Mouse (Mus musculus) forebrain, embryonic 13.5 days (tissue): ENCODE measurements at regions not wholly inside any gene's neighbourhood (a gene's known extent, or its start where the extent isn't known, plus 50 kb on each side); places are given as distances from the start of the nearest gene placed in this dataset.

Source experiments
- ATAC-seq: fragments of 200-750 bp; cut with Nextera tagmentation; 2 replicates; pipeline ENCODE4 v1.8.0; 2017
- H3K27ac ChIP-seq: fragments of 300-500 bp; sonication (generic); 2 replicates; pipeline ENCODE4 v1.5.1; 2015; ENCODE audit warnings: inconsistent platforms, mild to moderate bottlenecking, moderate library complexity
- H3K27me3 ChIP-seq: fragments of 300-500 bp; sonication (generic); 2 replicates; pipeline ENCODE4 v1.6.1; 2015; ENCODE audit warnings: mild to moderate bottlenecking, inconsistent platforms
- H3K36me3 ChIP-seq: fragments of 300-500 bp; sonication (generic); 2 replicates; pipeline ENCODE4 v1.6.1; 2015; ENCODE audit warnings: mild to moderate bottlenecking, inconsistent platforms; ENCODE audit not compliant: poor library complexity, severe bottlenecking
- H3K4me1 ChIP-seq: fragments of 300-500 bp; sonication (generic); 2 replicates; pipeline ENCODE4 v1.6.1; 2015; ENCODE audit warnings: inconsistent platforms
- H3K4me2 ChIP-seq: fragments of 300-500 bp; sonication (generic); 2 replicates; pipeline ENCODE4 v1.6.1; 2015; ENCODE audit warnings: inconsistent platforms, mild to moderate bottlenecking, moderate library complexity
- H3K4me3 ChIP-seq: fragments of 300-500 bp; sonication (generic); 2 replicates; pipeline ENCODE4 v1.5.1; 2015; ENCODE audit warnings: mild to moderate bottlenecking, inconsistent platforms
- H3K9ac ChIP-seq: fragments of 300-500 bp; sonication (generic); 2 replicates; pipeline ENCODE4 v1.6.1; 2015; ENCODE audit warnings: mild to moderate bottlenecking, inconsistent platforms
- H3K9me3 ChIP-seq: fragments of 300-500 bp; sonication (generic); replicated peaks from 2 replicates; pipeline ENCODE4 v1.6.1; 2016; ENCODE audit warnings: inconsistent platforms
- WGBS: fragments of 180-500 bp; shearing (Covaris S2); methylation state at CpG from one replicate; pipeline ENCODE4 v1.1.7; 2015; 5-methylcytosine and 5-hydroxymethylcytosine counted together

DNA sequence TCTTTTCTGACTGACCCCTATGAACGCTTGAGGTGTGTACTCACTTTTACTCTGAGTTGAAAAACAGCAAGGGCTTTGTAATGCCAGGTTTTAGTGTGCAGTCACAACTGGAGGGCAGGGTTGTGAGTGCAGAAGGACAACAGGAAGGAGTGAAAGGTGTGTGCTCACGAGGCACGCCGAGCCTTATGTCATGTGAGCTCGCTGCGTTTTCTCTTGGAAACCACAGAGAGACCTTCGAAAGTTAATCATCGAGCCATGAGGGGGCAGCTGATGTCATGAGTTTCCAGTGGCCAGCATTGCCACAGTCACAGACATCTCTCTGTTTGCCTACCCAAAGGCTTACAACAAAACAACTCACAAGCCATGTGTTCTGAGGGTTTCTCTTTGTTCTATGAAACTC, 70.0 kb upstream of the Tut7 start:
- Histone ChIP-seq H3K9ac (no peak overlapping the region), H3K36me3 (no peaks in the 10 kb centered on the region), H3K9me3 (no peaks in the 10 kb centered on the region), H3K4me3 (no peak overlapping the region), H3K27me3 (no peaks in the 10 kb centered on the region), H3K4me2 (no peak overlapping the region), H3K27ac (no peak overlapping the region), H3K4me1 (peaks cover 24% of the 10 kb centered on the region)
- no peak for ATAC-seq
- 80% methylated on average over 8 of the region's 8 CpGs for WGBS

- H3K36me3 ChIP-seq, result no peaks in the 10 kb centered on the region
- H3K9me3 ChIP-seq, result no peaks in the 10 kb centered on the region
- no peak for ATAC-seq
- 50% methylated on average over 9 of the region's 9 CpGs for WGBS
- no peak overlapping the region for H3K27ac ChIP-seq
- no peaks in the 10 kb centered on the region for H3K27me3 ChIP-seq
- H3K4me1 ChIP-seq, result peaks cover 24% of the 10 kb centered on the region
- H3K4me2 ChIP-seq, result no peak overlapping the region
- no peak overlapping the region for H3K4me3 ChIP-seq
- H3K9ac ChIP-seq, result no peak overlapping the region
Observed at GRCm38 (mm10) chr13:59892340-59892739, 69.4 kb upstream of the Tut7 start.

DNA sequence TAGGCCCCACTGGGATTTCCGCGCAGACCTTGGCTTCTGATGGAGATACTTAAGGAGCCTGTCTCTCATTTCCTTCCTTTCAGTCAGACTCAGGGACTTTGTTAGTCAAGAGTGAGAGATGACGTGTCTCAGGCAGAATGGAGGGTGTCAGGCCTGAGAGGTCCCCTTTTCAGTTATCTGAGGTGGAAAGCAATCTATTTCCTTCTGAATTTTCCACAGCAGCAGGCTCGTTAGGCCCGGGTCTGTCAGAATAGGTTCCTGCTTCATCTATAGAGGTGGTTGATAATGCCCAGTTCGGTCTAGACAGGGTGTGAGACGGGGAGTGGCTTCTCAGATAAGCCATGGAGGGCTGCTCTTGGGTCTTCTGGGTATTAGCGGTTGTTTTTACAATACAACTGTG, 68.8 kb upstream of the Tut7 start:
- 37% methylated on average over 8 of the region's 8 CpGs for WGBS
- no peaks in the 10 kb centered on the region for H3K27me3 ChIP-seq
- H3K4me2 ChIP-seq, result no peak overlapping the region
- H3K27ac ChIP-seq, result no peak overlapping the region
- peaks cover 3% of the 10 kb centered on the region; the same call in 1 of the 2 replicates for H3K9me3 ChIP-seq
- ATAC-seq, result peak; percentile 54; the same call in 1 of the 2 replicates
- no peaks in the 10 kb centered on the region for H3K36me3 ChIP-seq
- no peak overlapping the region for H3K4me3 ChIP-seq
- peaks cover 24% of the 10 kb centered on the region for H3K4me1 ChIP-seq
- H3K9ac ChIP-seq, result no peak overlapping the region

- 18% methylated on average over 10 of the region's 10 CpGs for WGBS
- Histone ChIP-seq H3K4me3 (no peak overlapping the region), H3K9ac (no peak overlapping the region), H3K36me3 (no peaks in the 10 kb centered on the region), H3K27ac (no peak overlapping the region), H3K4me1 (peaks cover 24% of the 10 kb centered on the region), H3K4me2 (no peak overlapping the region), H3K27me3 (no peaks in the 10 kb centered on the region), H3K9me3 (peaks cover 9% of the 10 kb centered on the region; the same call in 1 of the 2 replicates)
- ATAC-seq, result peak; percentile 79
Observed at GRCm38 (mm10) chr13:59889468-59890117, 66.6 kb upstream of the Tut7 start.

- ATAC-seq, result no peak
- Histone ChIP-seq H3K36me3 (no peaks in the 10 kb centered on the region), H3K9ac (no peak overlapping the region), H3K4me2 (no peak overlapping the region), H3K27me3 (no peaks in the 10 kb centered on the region), H3K27ac (no peak overlapping the region), H3K9me3 (peaks cover 9% of the 10 kb centered on the region; the same call in 1 of the 2 replicates), H3K4me3 (no peak overlapping the region), H3K4me1 (peaks cover 24% of the 10 kb centered on the region)
Observed at GRCm38 (mm10) chr13:59888038-59889016, 65.4 kb upstream of the Tut7 start.

DNA sequence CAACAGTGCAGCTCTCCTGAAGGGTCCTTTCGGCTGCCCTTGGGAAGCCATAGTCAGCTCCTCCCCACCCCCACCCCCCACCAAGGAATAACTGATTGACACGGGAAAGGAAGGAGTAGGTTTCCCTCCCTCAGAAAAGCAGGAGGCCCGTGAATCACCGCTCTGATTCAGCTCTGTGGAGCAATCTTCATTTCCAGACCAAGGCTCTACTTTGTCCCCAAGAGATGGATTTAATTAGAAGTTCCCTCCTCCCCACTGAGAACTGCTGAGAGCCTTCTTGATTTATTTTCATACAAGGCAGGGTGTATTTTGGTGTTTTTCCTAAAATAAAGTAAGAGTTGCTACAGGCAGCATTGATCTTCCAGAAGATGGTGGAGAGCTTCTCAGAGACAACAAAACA, 64.4 kb upstream of the Tut7 start:
- Histone ChIP-seq H3K36me3 (no peaks in the 10 kb centered on the region), H3K4me3 (no peak overlapping the region), H3K9ac (no peak overlapping the region), H3K4me2 (no peak overlapping the region), H3K9me3 (peaks cover 9% of the 10 kb centered on the region; the same call in 1 of the 2 replicates), H3K4me1 (peaks cover 24% of the 10 kb centered on the region), H3K27me3 (no peaks in the 10 kb centered on the region), H3K27ac (no peak overlapping the region)
- 85% methylated on average over 4 of the region's 4 CpGs for WGBS
- no peak for ATAC-seq

DNA sequence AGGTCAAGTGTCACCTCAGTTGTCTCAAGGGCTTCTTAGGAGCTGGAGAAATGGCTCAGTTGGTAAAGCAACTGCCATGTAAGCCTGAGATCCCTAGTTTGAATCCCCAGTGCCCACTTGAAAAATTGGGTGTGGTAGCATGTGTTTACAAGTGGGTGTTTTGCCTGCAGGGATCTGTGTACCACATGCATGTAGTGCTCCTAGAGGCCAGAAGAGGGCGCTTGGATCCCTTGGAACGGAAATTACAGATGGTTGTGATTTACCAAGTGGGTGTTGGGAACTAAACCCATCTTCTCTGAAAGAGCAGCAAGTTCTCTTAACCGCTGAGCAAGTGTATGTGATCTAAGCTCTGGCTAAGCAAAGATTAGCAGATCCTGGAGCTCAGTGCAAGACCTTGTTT, 63.6 kb upstream of the Tut7 start:
- H3K36me3 ChIP-seq, result no peaks in the 10 kb centered on the region
- 58% methylated on average over 3 of the region's 3 CpGs for WGBS
- H3K4me2 ChIP-seq, result no peak overlapping the region
- no peak overlapping the region for H3K27ac ChIP-seq
- no peak overlapping the region for H3K9ac ChIP-seq
- H3K9me3 ChIP-seq, result peaks cover 9% of the 10 kb centered on the region; the same call in 1 of the 2 replicates
- no peaks in the 10 kb centered on the region for H3K27me3 ChIP-seq
- no peak overlapping the region for H3K4me3 ChIP-seq
- no peak for ATAC-seq
- H3K4me1 ChIP-seq, result peaks cover 22% of the 10 kb centered on the region

DNA sequence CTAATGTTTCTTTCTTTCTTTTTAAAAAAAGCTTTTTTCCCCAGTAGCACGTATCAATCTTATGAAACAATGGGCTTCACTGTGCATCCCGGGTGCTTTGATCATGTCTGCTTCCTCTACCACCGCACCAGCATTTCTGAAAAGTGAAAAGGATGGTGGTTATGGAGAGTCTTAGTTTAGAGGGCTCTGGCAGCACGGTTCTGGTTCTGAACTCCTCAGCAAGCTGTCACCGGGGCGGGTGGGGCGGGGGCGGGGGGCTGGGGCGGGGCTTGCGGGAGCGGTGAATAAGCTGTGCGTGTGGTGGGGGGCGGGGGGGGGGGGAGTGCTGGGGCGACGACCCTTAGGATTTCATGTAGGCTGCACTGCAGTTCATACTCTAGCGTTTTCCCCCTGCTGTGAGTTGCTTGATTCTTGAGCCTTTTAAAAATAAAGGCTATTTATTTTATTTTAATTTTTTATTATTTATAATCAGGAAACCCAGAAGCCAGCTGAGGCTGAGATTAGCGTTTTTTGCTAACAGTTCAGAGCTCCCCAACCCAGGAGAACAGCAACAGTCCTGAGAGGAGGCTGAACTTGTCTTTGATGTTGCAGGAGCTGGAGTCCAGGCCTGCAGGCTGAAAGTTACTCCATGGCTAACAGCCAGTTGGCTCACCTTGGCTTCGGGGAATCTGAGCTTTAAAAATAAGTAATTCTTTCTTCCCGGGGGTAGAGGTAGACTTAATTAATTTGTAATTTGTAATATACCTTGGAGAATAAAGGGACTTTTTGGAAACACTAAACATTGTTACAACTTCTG, 59.2 kb upstream of the Tut7 start:
- no peak overlapping the region for H3K4me3 ChIP-seq
- H3K4me1 ChIP-seq, result peaks cover 7% of the 10 kb centered on the region
- H3K4me2 ChIP-seq, result peak overlapping the region; percentile 40
- H3K27me3 ChIP-seq, result no peaks in the 10 kb centered on the region
- H3K36me3 ChIP-seq, result no peaks in the 10 kb centered on the region
- peak overlapping the region; percentile 31; the same call in 1 of the 2 replicates for H3K27ac ChIP-seq
- no peak for ATAC-seq
- 16% methylated on average over 19 of the region's 19 CpGs for WGBS
- H3K9ac ChIP-seq, result no peak overlapping the region
- peaks cover 9% of the 10 kb centered on the region; the same call in 1 of the 2 replicates for H3K9me3 ChIP-seq

- Histone ChIP-seq H3K36me3 (no peaks in the 10 kb centered on the region), H3K27me3 (no peaks in the 10 kb centered on the region), H3K27ac (no peak overlapping the region), H3K9me3 (no peaks in the 10 kb centered on the region), H3K4me1 (peaks cover 7% of the 10 kb centered on the region), H3K4me3 (no peak overlapping the region), H3K4me2 (no peak overlapping the region), H3K9ac (no peak overlapping the region)
- no peak for ATAC-seq
- 84% methylated on average over 3 of the region's 3 CpGs for WGBS
Observed at GRCm38 (mm10) chr13:59880055-59880454, 57.1 kb upstream of the Tut7 start.

GRCm38 (mm10) chr13:59875637-59876036, 52.7 kb upstream of the Tut7 start:
- Histone ChIP-seq H3K4me1 (no peaks in the 10 kb centered on the region), H3K36me3 (no peaks in the 10 kb centered on the region), H3K27me3 (no peaks in the 10 kb centered on the region), H3K9ac (no peak overlapping the region), H3K27ac (no peak overlapping the region), H3K4me2 (no peak overlapping the region), H3K4me3 (no peak overlapping the region), H3K9me3 (no peaks in the 10 kb centered on the region)
- WGBS, result 80% methylated on average over 2 of the region's 2 CpGs
- no peak for ATAC-seq

- H3K4me2 ChIP-seq, result no peak overlapping the region
- H3K9ac ChIP-seq, result no peak overlapping the region
- 85% methylated on average over 7 of the region's 7 CpGs for WGBS
- ATAC-seq, result no peak
- H3K4me3 ChIP-seq, result no peak overlapping the region
- H3K36me3 ChIP-seq, result no peaks in the 10 kb centered on the region
- no peaks in the 10 kb centered on the region for H3K9me3 ChIP-seq
- no peak overlapping the region for H3K27ac ChIP-seq
- H3K4me1 ChIP-seq, result no peaks in the 10 kb centered on the region
- H3K27me3 ChIP-seq, result no peaks in the 10 kb centered on the region
Observed at GRCm38 (mm10) chr13:59874137-59874931, 51.4 kb upstream of the Tut7 start.
